Mouse (Mus musculus): Measurements from ENCODE around the gene Slc43a2. TPM values are rescaled to one million over a fixed set of nuclear protein-coding genes. Genes with fewer than 3 reads are reported as not detected.

Slc43a2 gene
- total and polyA plus RNA-seq, 3 experiments = 4.9 to 8.4 TPM; not detected in 1

DNA sequence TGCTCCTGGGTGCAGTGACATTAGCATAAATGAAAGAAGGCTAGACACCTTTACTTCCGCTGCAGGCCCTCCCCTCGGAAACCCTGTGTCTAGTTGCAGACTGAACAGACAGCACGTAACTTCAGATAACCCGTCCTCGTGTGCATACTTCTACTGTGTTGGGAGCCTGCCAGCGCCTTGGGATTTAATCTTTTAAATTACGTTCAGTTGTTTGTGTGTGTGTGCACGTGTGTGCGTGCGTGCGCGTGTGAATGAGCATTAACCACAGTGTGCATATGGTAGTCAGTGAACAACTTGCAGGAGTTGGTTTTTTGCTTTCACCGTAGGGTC lies 7.4 kb downstream of the Slc43a2 start:
- H3K4me1 ChIP-seq (ENCODE audit: control insufficient read depth in 1 of 2, insufficient read depth in 2 of 2, low read length in 2 of 2) = peaks cover 11 to 56% of the 10 kb centered on the region in 2 experiments
- peak; percentile 98 for DNase-seq (ENCODE audit: low read depth, low spot score)
- peak overlapping the region; percentile 13 to 20; a peak in 3 of 4 replicates for H3K4me3 ChIP-seq (ENCODE audit: control insufficient read depth in 1 of 2, insufficient read depth in 1 of 2, low read depth in 2 of 2, low read length in 2 of 2)
- peak overlapping the region; percentile 48 for H3K9ac ChIP-seq (ENCODE audit: control insufficient read depth, low read depth, low read length, poor library complexity, severe bottlenecking)
- no peaks in the 10 kb centered on the region for H3K9me3 ChIP-seq (replicated peaks; ENCODE audit: insufficient read depth, low read length)
- no peaks in the 10 kb centered on the region for H3K79me2 ChIP-seq (ENCODE audit: control insufficient read depth, insufficient read depth, low read length, poor library complexity)
- H3K36me3 ChIP-seq (ENCODE audit: control insufficient read depth in 1 of 2, insufficient read depth in 2 of 2, low read length in 2 of 2) = peaks cover 0 to 41% of the 10 kb centered on the region in 2 experiments; a peak in 2 of 4 replicates
- TF ChIP-seq MAX (IDR thresholded peaks at IDR 0.05; ENCODE audit: low read length) (peak; percentile 97), RCOR1 (IDR thresholded peaks at IDR 0.05; ENCODE audit: low read depth, low read length) (peak; percentile 65; the same call in 1 of the 2 replicates), SMC3 (IDR thresholded peaks at IDR 0.05; ENCODE audit: low read depth, low read length) (no peak), SIN3A (IDR thresholded peaks at IDR 0.05; ENCODE audit: low read length) (peak; percentile 100), GATA1 (IDR thresholded peaks at IDR 0.05; ENCODE audit: low read depth, low read length) (peak; percentile 72), CHD1 (IDR thresholded peaks at IDR 0.05; ENCODE audit: low read depth, low read length) (no peak), TAL1 (IDR thresholded peaks at IDR 0.05; ENCODE audit: low read length) (peak; percentile 58), ZKSCAN1 (IDR thresholded peaks at IDR 0.05; ENCODE audit: low read depth, low read length) (no peak), POLR2A (IDR thresholded peaks at IDR 0.05; ENCODE audit: control insufficient read depth in 1 of 2, insufficient read depth in 1 of 2, low read depth in 1 of 2, low read length in 2 of 2, poor library complexity in 1 of 2) (peak in 1 of 2 experiments; percentile 30; a peak in 1 of 4 replicates), RAD21 (IDR thresholded peaks at IDR 0.05; ENCODE audit: low read depth, low read length) (no peak), ZMIZ1 (IDR thresholded peaks at IDR 0.05; ENCODE audit: low read depth, low read length) (no peak; the same call in 1 of the 2 replicates), ZC3H11A (IDR thresholded peaks at IDR 0.05; ENCODE audit: low read depth, low read length) (no peak), MAFK (IDR thresholded peaks at IDR 0.05; ENCODE audit: borderline replicate concordance, low read depth, low read length) (no peak; the same call in 1 of the 2 replicates), CHD2 (IDR thresholded peaks at IDR 0.05; ENCODE audit: low read length) (no peak), MAZ (IDR thresholded peaks at IDR 0.05; ENCODE audit: low read depth, low read length) (peak; percentile 36; the same call in 1 of the 2 replicates), ELF1 (IDR thresholded peaks at IDR 0.05; ENCODE audit: low read depth, low read length) (0 out of 2 replicates have a peak, but pooled peaks have one; percentile 60), ETS1 (IDR thresholded peaks at IDR 0.05; ENCODE audit: low read depth, low read length) (peak; percentile 98), POLR2AphosphoS2 (IDR thresholded peaks at IDR 0.05; ENCODE audit: low read length) (no peak), MEF2A (IDR thresholded peaks at IDR 0.05; ENCODE audit: extremely low read depth, insufficient replicate concordance, low read depth, low read length, poor library complexity, severe bottlenecking) (no peak), CTCF (IDR thresholded peaks at IDR 0.05 in 2 of 3, conservative IDR thresholded peaks at IDR 0.05 in 1 of 3; ENCODE audit: control insufficient read depth in 1 of 3, insufficient read depth in 1 of 3, low read depth in 2 of 3, low read length in 3 of 3, poor library complexity in 1 of 3, severe bottlenecking in 1 of 3) (no peak), TBP (IDR thresholded peaks at IDR 0.05; ENCODE audit: low read depth, low read length) (0 out of 2 replicates have a peak, but pooled peaks have one; percentile 10), E2F4 (IDR thresholded peaks at IDR 0.05; ENCODE audit: borderline replicate concordance, low read depth, low read length) (no peak), MXI1 (IDR thresholded peaks at IDR 0.05; ENCODE audit: low read depth, low read length) (peak; percentile 99), EP300 (IDR thresholded peaks at IDR 0.05; ENCODE audit: low read depth in 1 of 2, low read length in 2 of 2) (peak; percentile 29 to 53), USF2 (IDR thresholded peaks at IDR 0.05; ENCODE audit: borderline replicate concordance in 1 of 2, insufficient read depth in 1 of 2, low read depth in 1 of 2, low read length in 2 of 2) (no peak), USF1 (IDR thresholded peaks at IDR 0.05; ENCODE audit: low read depth, low read length) (peak; percentile 60; the same call in 1 of the 2 replicates), MYC (IDR thresholded peaks at IDR 0.05; ENCODE audit: low read depth, low read length) (peak; percentile 97), KAT2A (conservative IDR thresholded peaks at IDR 0.05; ENCODE audit: low read depth, low read length) (no peak), UBTF (IDR thresholded peaks at IDR 0.05; ENCODE audit: borderline replicate concordance, insufficient read depth, low read depth, low read length) (no peak), NRF1 (IDR thresholded peaks at IDR 0.05; ENCODE audit: insufficient read depth, low read depth, low read length, poor library complexity, severe bottlenecking) (0 out of 2 replicates have a peak, but pooled peaks have one; percentile 42), TCF12 (IDR thresholded peaks at IDR 0.05; ENCODE audit: low read depth, low read length) (no peak; the same call in 1 of the 2 replicates), NELFE (IDR thresholded peaks at IDR 0.05; ENCODE audit: low read depth, low read length) (no peak), JUND (IDR thresholded peaks at IDR 0.05; ENCODE audit: low read depth, low read length) (no peak), HCFC1 (IDR thresholded peaks at IDR 0.05; ENCODE audit: low read depth, low read length) (peak; percentile 55; the same call in 1 of the 2 replicates), BHLHE40 (IDR thresholded peaks at IDR 0.05; ENCODE audit: borderline replicate concordance, low read depth, low read length) (peak; percentile 99), MYB (IDR thresholded peaks at IDR 0.05; ENCODE audit: low read depth, low read length) (no peak)
- no peaks in the 10 kb centered on the region for H3K27me3 ChIP-seq (ENCODE audit: control insufficient read depth in 1 of 2, insufficient read depth in 2 of 2, low read length in 2 of 2)
- H3K27ac ChIP-seq (ENCODE audit: control insufficient read depth, low read depth, low read length) = peak overlapping the region; percentile 67

Measured in MEL (cell line).